Mouse (Mus musculus): ENCODE data around the gene Pik3r6. TPM values are rescaled to one million over a fixed set of nuclear protein-coding genes. Genes with fewer than 3 reads are reported as not detected.

Pik3r6 gene
- polyA plus RNA-seq, 1 experiment = 30.1 TPM

- TF ChIP-seq POLR2A (IDR thresholded peaks at IDR 0.05; ENCODE audit: borderline replicate concordance, low read depth, low read length) = no peak
- TF ChIP-seq CTCF (IDR thresholded peaks at IDR 0.05; ENCODE audit: low read depth, low read length) = no peak
- Histone ChIP-seq H3K4me1 (ENCODE audit: control insufficient read depth, insufficient read depth, low read length) (peaks cover 13% of the 10 kb centered on the region), H3K27ac (ENCODE audit: insufficient read depth, low read depth, low read length) (no peak overlapping the region), H3K4me3 (ENCODE audit: insufficient read depth, low read length) (no peak overlapping the region)
Observed at GRCm38 (mm10) chr11:68526441-68526840, 23.6 kb downstream of the Pik3r6 start.

GRCm38 (mm10) chr11:68531066-68531806 lies 28.4 kb downstream of the Pik3r6 start:
- no peak for TF ChIP-seq POLR2A (IDR thresholded peaks at IDR 0.05; ENCODE audit: borderline replicate concordance, low read depth, low read length)
- TF ChIP-seq CTCF (IDR thresholded peaks at IDR 0.05; ENCODE audit: low read depth, low read length) = no peak
- Histone ChIP-seq H3K27ac (ENCODE audit: insufficient read depth, low read depth, low read length) (no peak overlapping the region), H3K4me1 (ENCODE audit: control insufficient read depth, insufficient read depth, low read length) (no peaks in the 10 kb centered on the region), H3K4me3 (ENCODE audit: insufficient read depth, low read length) (no peak overlapping the region)

GRCm38 (mm10) chr11:68531941-68532535 lies 29.2 kb downstream of the Pik3r6 start:
- Histone ChIP-seq H3K4me3 (ENCODE audit: insufficient read depth, low read length) (no peak overlapping the region), H3K27ac (ENCODE audit: insufficient read depth, low read depth, low read length) (no peak overlapping the region), H3K4me1 (ENCODE audit: control insufficient read depth, insufficient read depth, low read length) (no peaks in the 10 kb centered on the region)
- no peak for TF ChIP-seq CTCF (IDR thresholded peaks at IDR 0.05; ENCODE audit: low read depth, low read length)

DNA sequence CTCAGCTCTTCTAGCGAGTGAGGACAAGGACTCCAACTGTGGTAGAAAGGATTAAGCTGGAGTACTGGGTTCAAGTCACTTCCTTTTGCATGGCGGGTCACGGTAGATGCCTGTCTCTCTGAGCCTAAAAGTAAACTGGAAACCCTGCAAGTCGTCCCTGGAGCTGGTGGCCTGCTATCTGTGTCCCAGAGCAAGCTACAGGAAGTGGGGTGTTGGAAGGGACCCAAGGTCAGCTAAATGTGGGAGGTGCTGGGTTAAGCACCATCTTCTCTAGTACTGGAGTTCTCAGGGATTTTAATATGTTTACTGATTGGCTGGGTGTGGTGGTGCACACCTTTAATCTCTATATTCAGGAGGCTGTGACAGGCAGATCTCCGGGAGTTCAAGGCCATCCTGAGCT lies 30.0 kb downstream of the Pik3r6 start:
- Histone ChIP-seq H3K27ac (ENCODE audit: insufficient read depth, low read depth, low read length) (no peak overlapping the region), H3K4me3 (ENCODE audit: insufficient read depth, low read length) (no peak overlapping the region), H3K4me1 (ENCODE audit: control insufficient read depth, insufficient read depth, low read length) (no peaks in the 10 kb centered on the region)
- TF ChIP-seq POLR2A (IDR thresholded peaks at IDR 0.05; ENCODE audit: borderline replicate concordance, low read depth, low read length) = no peak
- TF ChIP-seq CTCF (IDR thresholded peaks at IDR 0.05; ENCODE audit: low read depth, low read length) = no peak

DNA sequence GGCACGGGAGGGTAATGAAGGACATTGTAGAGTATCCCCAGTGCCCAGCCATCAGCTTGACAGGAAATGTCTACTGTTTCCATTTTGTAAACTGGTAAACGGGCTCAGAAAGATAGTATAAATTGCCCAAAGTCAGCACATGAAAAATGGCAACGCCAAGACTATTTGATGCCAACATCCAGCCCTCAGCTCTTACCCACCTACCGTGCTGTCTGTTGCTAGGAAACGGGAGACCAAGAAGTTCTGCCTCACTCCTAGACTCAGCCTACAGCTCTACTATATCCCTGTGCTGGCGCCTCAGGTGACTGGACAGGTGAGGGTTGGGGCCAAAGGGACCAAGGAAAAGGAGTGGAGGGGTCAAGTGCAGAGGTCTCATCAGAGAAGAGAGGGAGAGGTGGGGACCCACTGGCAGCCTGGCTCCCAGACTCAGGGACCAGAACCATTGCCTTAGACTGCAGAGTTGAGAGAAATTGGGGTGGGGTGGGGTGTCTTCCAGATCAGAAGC lies 31.2 kb downstream of the Pik3r6 start:
- no peaks in the 10 kb centered on the region for H3K4me1 ChIP-seq (ENCODE audit: control insufficient read depth, insufficient read depth, low read length)
- no peak for TF ChIP-seq CTCF (IDR thresholded peaks at IDR 0.05; ENCODE audit: low read depth, low read length)
- no peak for TF ChIP-seq POLR2A (IDR thresholded peaks at IDR 0.05; ENCODE audit: borderline replicate concordance, low read depth, low read length)
- H3K4me3 ChIP-seq (ENCODE audit: insufficient read depth, low read length) = no peak overlapping the region
- no peak overlapping the region for H3K27ac ChIP-seq (ENCODE audit: insufficient read depth, low read depth, low read length)

DNA sequence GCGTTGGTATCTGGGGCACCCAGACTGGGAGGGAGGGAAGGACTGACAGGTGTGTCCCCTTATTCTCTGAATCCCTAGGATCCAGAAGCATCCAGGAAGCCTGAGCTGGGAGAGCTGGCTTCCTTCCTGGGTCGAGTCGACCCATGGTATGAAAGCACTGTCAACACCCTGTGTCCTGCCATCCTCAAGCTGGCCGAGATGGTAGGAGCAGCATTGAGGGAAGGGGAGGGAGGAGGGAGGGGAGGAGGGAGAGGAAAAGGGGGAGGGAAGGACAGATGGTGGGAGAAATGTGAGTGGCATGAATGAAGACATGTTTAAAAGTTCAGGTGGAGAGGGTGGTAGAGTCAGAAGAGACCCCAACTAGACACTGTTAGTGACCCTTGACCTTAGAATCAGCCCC lies 33.2 kb downstream of the Pik3r6 start:
- TF ChIP-seq CTCF (IDR thresholded peaks at IDR 0.05; ENCODE audit: low read depth, low read length) = no peak
- Histone ChIP-seq H3K4me1 (ENCODE audit: control insufficient read depth, insufficient read depth, low read length) (no peaks in the 10 kb centered on the region), H3K27ac (ENCODE audit: insufficient read depth, low read depth, low read length) (no peak overlapping the region), H3K4me3 (ENCODE audit: insufficient read depth, low read length) (no peak overlapping the region)

- Histone ChIP-seq H3K4me3 (ENCODE audit: insufficient read depth, low read length) (no peak overlapping the region), H3K27ac (ENCODE audit: insufficient read depth, low read depth, low read length) (no peak overlapping the region), H3K4me1 (ENCODE audit: control insufficient read depth, insufficient read depth, low read length) (no peaks in the 10 kb centered on the region)
- TF ChIP-seq CTCF (IDR thresholded peaks at IDR 0.05; ENCODE audit: low read depth, low read length) = no peak
- TF ChIP-seq POLR2A (IDR thresholded peaks at IDR 0.05; ENCODE audit: borderline replicate concordance, low read depth, low read length) = no peak
Observed at GRCm38 (mm10) chr11:68536465-68536864, 33.6 kb downstream of the Pik3r6 start.

- no peak overlapping the region for H3K27ac ChIP-seq (ENCODE audit: insufficient read depth, low read depth, low read length)
- H3K4me1 ChIP-seq (ENCODE audit: control insufficient read depth, insufficient read depth, low read length) = no peaks in the 10 kb centered on the region
- TF ChIP-seq CTCF (IDR thresholded peaks at IDR 0.05; ENCODE audit: low read depth, low read length) = no peak
- no peak for TF ChIP-seq POLR2A (IDR thresholded peaks at IDR 0.05; ENCODE audit: borderline replicate concordance, low read depth, low read length)
- no peak overlapping the region for H3K4me3 ChIP-seq (ENCODE audit: insufficient read depth, low read length)
Observed at GRCm38 (mm10) chr11:68539621-68540020, 36.8 kb downstream of the Pik3r6 start.

DNA sequence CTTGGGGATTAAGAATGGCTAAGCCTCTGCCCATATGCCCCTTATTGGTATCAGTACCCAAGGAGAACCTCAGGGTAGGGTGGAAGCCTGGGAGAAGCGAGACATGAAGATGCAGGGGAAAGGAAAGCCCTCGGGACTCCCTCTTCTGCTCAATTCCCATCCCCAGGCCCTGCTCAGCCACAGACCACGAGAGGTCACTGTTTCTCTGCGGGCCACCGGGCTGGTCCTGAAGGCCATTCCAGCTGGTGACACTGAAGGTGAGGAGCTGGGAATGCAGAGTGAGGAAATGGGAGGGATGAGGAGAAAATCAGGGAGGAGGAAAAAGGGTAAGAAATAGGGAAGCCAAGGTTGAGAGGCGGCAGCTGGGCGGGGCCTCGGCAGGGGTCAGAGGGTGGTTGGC lies 41.7 kb downstream of the Pik3r6 start:
- H3K4me3 ChIP-seq (ENCODE audit: insufficient read depth, low read length) = no peak overlapping the region
- peaks cover 12% of the 10 kb centered on the region for H3K4me1 ChIP-seq (ENCODE audit: control insufficient read depth, insufficient read depth, low read length)
- TF ChIP-seq POLR2A (IDR thresholded peaks at IDR 0.05; ENCODE audit: borderline replicate concordance, low read depth, low read length) (no peak), CTCF (IDR thresholded peaks at IDR 0.05; ENCODE audit: low read depth, low read length) (no peak)
- H3K27ac ChIP-seq (ENCODE audit: insufficient read depth, low read depth, low read length) = no peak overlapping the region

GRCm38 (mm10) chr11:68545172-68545571 lies 42.4 kb downstream of the Pik3r6 start:
- no peak overlapping the region for H3K4me3 ChIP-seq (ENCODE audit: insufficient read depth, low read length)
- no peak for TF ChIP-seq POLR2A (IDR thresholded peaks at IDR 0.05; ENCODE audit: borderline replicate concordance, low read depth, low read length)
- TF ChIP-seq CTCF (IDR thresholded peaks at IDR 0.05; ENCODE audit: low read depth, low read length) = no peak
- H3K27ac ChIP-seq (ENCODE audit: insufficient read depth, low read depth, low read length) = no peak overlapping the region
- H3K4me1 ChIP-seq (ENCODE audit: control insufficient read depth, insufficient read depth, low read length) = peaks cover 12% of the 10 kb centered on the region
